Mouse (Mus musculus): ENCODE results near the gene Osbpl8.

GRCm38 (mm10) chr10:111163025-111163424 is 1.5 kb upstream of the Osbpl8 start:
- no peak for TF ChIP-seq CTCF (IDR thresholded peaks at IDR 0.05; ENCODE audit: low read depth, low read length)
- no peak for TF ChIP-seq POLR2AphosphoS5 (IDR thresholded peaks at IDR 0.05; ENCODE audit: insufficient replicate concordance, low read depth, low read length)

All from G1E (cell line).